Mouse (Mus musculus): ENCODE data around the gene Oas1e.

The Oas1e gene

GRCm38 (mm10) chr5:120775287-120775985, 19.9 kb downstream of the Oas1e start:
- peak; percentile 9 for DNase-seq

GRCm38 (mm10) chr5:120769396-120769795, 25.9 kb downstream of the Oas1e start:
- no peak for DNase-seq

DNA sequence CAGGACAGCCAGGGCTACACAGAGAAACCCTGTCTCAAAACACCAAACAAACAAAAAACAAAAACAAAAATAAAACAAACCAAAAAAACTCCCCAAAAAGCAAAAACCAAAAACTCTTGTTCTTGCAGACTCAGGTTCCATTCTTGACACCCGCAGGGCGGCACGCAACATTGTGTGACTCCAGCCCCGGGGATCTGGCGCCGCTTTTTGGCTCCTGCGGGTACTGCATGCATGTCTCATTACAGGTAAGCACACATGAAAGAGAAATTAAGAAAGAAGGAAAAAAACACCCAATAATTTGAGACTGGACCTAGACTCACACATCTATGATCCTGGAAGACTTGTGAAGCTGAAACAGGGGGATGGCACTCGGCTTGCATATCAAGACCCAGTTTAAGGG, 30.3 kb downstream of the Oas1e start:
- no peak for DNase-seq

- no peak for DNase-seq
Measured at GRCm38 (mm10) chr5:120761901-120762300, 33.4 kb downstream of the Oas1e start.

GRCm38 (mm10) chr5:120754215-120754614, 41.1 kb downstream of the Oas1e start:
- DNase-seq, result no peak

- no peak for DNase-seq
Measured at GRCm38 (mm10) chr5:120752786-120753185, 42.5 kb downstream of the Oas1e start.

GRCm38 (mm10) chr5:120751206-120751605, 44.1 kb downstream of the Oas1e start:
- no peak for DNase-seq

GRCm38 (mm10) chr5:120749688-120750087, 45.6 kb downstream of the Oas1e start, which contains the start of gene Oas2:
Gene Oas2 (minus strand): TSS chr5:120749853.
- DNase-seq, result peak; percentile 28

- peak; percentile 74 for DNase-seq
Measured at GRCm38 (mm10) chr5:120746451-120746850, 48.9 kb downstream of the Oas1e start.

DNA sequence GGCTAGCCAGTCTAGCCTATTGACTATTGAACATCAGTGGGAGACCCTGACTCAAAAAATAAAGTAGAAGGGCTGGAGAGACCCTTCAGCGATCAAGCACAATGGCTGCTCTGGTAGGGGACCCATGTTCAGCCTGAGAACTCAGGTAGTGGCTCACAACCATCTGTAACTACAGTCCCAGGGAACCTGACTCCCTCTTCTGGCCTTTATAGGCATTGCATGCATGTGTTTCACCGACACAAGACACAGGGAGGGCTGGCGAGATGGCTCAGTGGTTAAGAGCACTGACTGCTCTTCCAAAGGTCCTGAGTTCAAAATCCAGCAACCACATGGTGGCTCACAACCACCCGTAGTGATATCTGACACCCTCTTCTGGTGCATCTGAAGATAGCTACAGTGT, 53.2 kb downstream of the Oas1e start:
- peak; percentile 51 for DNase-seq
